Mouse (Mus musculus): ENCODE data around the gene Prkce.

- TF ChIP-seq POLR2AphosphoS2 (IDR thresholded peaks at IDR 0.05; ENCODE audit: insufficient read length, low read depth) (no peak), POLR2A (IDR thresholded peaks at IDR 0.05; ENCODE audit: insufficient read length, low read depth) (no peak)
Observed at GRCm38 (mm10) chr17:86582341-86582740, 414.8 kb downstream of the Prkce start.
